Mouse (Mus musculus) midbrain, embryonic 13.5 days (tissue): Measurements from ENCODE around the gene Tsc22d4. TPM values are rescaled to one million over a fixed set of nuclear protein-coding genes. Genes with fewer than 3 reads are reported as not detected.
"Not testable (repeated sequence)": the region's sequence is repeated elsewhere in the genome, so short reads cannot be mapped to it uniquely, and the experiment has no call there.

Experiments
- ATAC-seq: fragments of 200-750 bp; cut with Nextera tagmentation; 2 replicates; pipeline ENCODE4 v1.8.0; 2017; ENCODE audit warnings: mild to moderate bottlenecking, moderate TSS enrichment, moderate library complexity
- H3K27ac ChIP-seq: fragments of 300-500 bp; sonication (generic); 2 replicates; pipeline ENCODE4 v1.5.1; 2015; ENCODE audit warnings: inconsistent platforms, mild to moderate bottlenecking, moderate library complexity
- H3K27me3 ChIP-seq: fragments of 300-500 bp; sonication (generic); 2 replicates; pipeline ENCODE4 v1.6.1; 2015; ENCODE audit warnings: mild to moderate bottlenecking, inconsistent platforms
- H3K36me3 ChIP-seq: fragments of 300-500 bp; sonication (generic); 2 replicates; pipeline ENCODE4 v1.6.1; 2015; ENCODE audit warnings: mild to moderate bottlenecking, inconsistent platforms
- H3K4me1 ChIP-seq: fragments of 300-500 bp; sonication (generic); replicated peaks from 2 replicates; pipeline ENCODE4 v1.6.1; 2015; ENCODE audit warnings: inconsistent platforms
- H3K4me2 ChIP-seq: fragments of 300-500 bp; sonication (generic); replicated peaks from 2 replicates; pipeline ENCODE4 v1.6.1; 2015; ENCODE audit warnings: moderate library complexity, mild to moderate bottlenecking, inconsistent platforms
- H3K4me3 ChIP-seq: fragments of 300-500 bp; sonication (generic); replicated peaks from 2 replicates; pipeline ENCODE4 v1.5.1; 2015; ENCODE audit warnings: mild to moderate bottlenecking, inconsistent platforms
- H3K9ac ChIP-seq: fragments of 300-500 bp; sonication (generic); replicated peaks from 2 replicates; pipeline ENCODE4 v1.6.1; 2015; ENCODE audit warnings: mild to moderate bottlenecking, inconsistent platforms
- H3K9me3 ChIP-seq: fragments of 300-500 bp; sonication (generic); 2 replicates; pipeline ENCODE4 v1.6.1; 2016; ENCODE audit warnings: mild to moderate bottlenecking, inconsistent platforms
- WGBS: fragments of 180-500 bp; shearing (Covaris S2); methylation state at CpG from one replicate; pipeline ENCODE4 v1.1.7; 2015; 5-methylcytosine and 5-hydroxymethylcytosine counted together
- polyA plus RNA-seq: library from polyadenylated mRNA; unstranded; fragments of >200 nt; fragmentation: Nextera tagmentation; extraction: Ambion mirVana; gene quantifications from 2 replicates; pipeline ENCODE4 v1.2.1, GENCODE M21; 2015

Tsc22d4 gene
- polyA plus RNA-seq, result 44.2 and 54.0 TPM in 2 replicates

DNA sequence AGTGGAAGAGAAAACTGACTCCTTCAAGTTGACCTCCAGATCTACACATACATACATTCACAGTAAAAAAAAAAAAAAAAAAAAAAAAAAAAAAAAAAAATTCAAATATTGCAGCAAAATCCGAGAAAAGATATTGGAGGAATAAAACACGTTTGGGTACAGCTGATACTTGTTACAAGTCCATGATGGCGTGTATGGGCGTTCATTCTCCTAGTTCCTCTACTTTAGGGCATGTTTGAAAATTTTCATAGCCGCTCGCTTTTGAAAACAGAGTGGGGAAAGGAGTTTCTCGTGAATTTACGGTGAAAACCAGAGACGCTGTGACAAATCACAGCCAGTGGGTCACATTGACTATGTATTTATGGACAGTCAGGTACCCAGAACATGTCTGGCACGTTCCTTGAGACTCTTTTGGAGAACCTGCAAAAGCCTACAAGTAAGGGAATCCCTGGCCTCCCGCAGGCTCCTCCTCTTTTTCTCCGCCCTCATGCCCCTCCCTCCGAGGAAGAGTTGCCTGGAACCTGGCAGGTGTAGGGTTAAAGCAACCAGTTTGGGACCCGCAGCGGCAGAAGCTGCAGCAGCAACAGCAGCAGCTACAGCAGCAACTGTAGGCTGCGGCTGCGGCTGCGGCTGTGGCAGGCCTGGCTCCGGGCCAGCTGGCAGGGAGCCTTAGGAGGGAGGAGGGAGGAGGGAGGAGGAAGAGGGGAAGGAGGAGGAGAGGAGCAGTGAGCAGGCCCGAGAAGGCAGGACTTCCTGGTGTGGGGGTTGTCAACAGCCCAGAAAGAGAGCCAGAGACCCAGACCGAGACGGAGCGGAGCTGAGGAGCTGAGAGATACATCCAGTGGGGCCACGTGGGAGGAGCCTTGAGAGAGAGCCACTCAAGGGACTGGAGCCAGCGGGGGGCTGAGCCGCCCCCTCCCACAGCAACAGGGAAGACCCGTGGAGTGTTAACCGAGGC lies at the start of gene Tsc22d4:
Tsc22d4 (plus strand) TSS at position 517 of the 958 bp plus-strand sequence.
- Histone ChIP-seq H3K4me2 (peak within 1 kb of the TSS; percentile 99), H3K4me3 (peak within 1 kb of the TSS; percentile 65), H3K27me3 (no peaks in the 10 kb centered on the region), H3K36me3 (no peaks in the 10 kb centered on the region), H3K9ac (peak within 1 kb of the TSS; percentile 83), H3K27ac (peak within 1 kb of the TSS; percentile 93), H3K4me1 (peaks cover 53% of the 10 kb centered on the region), H3K9me3 (no peaks in the 10 kb centered on the region)
- WGBS, result 6% methylated on average over 28 of the region's 28 CpGs
- ATAC-seq, result peak; percentile 83

DNA sequence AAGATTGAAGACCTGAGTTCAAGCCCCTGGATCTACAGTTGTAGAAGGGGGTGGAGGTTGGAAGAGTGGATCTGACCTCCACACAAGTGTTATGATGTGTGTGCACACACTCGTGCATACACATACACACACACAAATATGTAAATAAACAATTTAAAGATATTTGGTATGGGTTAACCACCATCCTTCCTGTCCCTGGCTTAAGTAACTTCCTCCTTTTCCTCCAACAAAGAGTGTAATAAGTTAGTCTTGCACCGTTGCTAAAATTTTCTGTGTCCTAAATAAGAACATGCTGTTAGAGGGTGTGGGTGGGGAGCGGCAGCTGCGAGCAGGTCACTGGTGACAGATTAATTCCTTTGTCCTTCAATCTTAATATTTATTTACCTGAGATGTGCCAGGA lies 49.6 kb upstream of the Tsc22d4 start:
- no peak for ATAC-seq
- no peaks in the 10 kb centered on the region for H3K4me1 ChIP-seq
- H3K9me3 ChIP-seq, result no peaks in the 10 kb centered on the region
- no peak overlapping the region for H3K4me2 ChIP-seq
- H3K36me3 ChIP-seq, result no peaks in the 10 kb centered on the region
- no peak overlapping the region for H3K9ac ChIP-seq
- no peaks in the 10 kb centered on the region for H3K27me3 ChIP-seq
- no peak overlapping the region for H3K4me3 ChIP-seq
- 95% methylated on average over 4 of the region's 4 CpGs for WGBS
- no peak overlapping the region for H3K27ac ChIP-seq

DNA sequence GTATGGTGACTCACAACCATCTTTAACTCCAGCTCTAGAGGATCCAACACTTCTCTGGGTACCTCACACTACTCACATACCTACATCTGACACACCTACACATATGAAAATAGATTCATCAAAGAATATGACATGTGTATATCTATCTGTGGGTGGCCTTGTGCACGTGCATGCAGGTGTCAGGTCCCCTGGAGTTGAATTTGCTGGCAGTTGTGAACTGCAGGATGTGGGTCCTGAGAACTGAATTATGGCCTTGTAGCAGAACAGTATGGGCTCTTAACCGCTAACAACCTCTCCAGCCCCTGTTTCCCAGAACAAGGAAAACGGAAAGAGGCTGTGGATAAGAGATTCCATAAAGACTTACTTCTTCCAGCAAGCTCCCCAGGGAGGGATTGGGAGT lies 46.5 kb upstream of the Tsc22d4 start:
- Histone ChIP-seq H3K27ac (no peak overlapping the region), H3K4me3 (no peak overlapping the region), H3K4me2 (no peak overlapping the region), H3K36me3 (no peaks in the 10 kb centered on the region), H3K9me3 (no peaks in the 10 kb centered on the region), H3K27me3 (no peaks in the 10 kb centered on the region), H3K9ac (no peak overlapping the region), H3K4me1 (no peaks in the 10 kb centered on the region)
- ATAC-seq, result no peak
- WGBS, result 76% methylated on average over 3 of the region's 3 CpGs

DNA sequence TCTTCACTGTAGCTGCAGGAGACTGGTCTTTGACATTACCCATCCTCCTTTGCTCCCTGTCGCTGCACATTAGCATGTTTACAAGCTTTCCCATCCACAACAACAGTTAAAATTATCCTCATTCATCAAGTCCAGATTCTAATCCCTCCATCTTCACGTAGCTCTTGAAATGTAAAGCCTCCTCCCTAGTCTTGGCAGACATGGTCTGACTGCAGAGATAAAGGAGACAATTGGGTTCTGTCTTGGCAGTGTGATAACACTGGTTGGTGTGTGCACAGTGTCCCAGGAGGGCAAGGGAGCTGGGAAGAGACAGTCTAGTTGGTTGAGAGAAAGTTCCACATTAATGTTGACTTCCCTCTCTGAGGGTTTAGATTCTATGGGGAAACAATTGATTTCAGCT lies 45.7 kb upstream of the Tsc22d4 start:
- ATAC-seq, result no peak
- Histone ChIP-seq H3K9me3 (no peaks in the 10 kb centered on the region), H3K36me3 (no peaks in the 10 kb centered on the region), H3K27me3 (no peaks in the 10 kb centered on the region), H3K4me1 (no peaks in the 10 kb centered on the region), H3K9ac (no peak overlapping the region), H3K4me3 (no peak overlapping the region), H3K4me2 (no peak overlapping the region), H3K27ac (no peak overlapping the region)
- 57% methylated on average over 2 of the region's 2 CpGs for WGBS

DNA sequence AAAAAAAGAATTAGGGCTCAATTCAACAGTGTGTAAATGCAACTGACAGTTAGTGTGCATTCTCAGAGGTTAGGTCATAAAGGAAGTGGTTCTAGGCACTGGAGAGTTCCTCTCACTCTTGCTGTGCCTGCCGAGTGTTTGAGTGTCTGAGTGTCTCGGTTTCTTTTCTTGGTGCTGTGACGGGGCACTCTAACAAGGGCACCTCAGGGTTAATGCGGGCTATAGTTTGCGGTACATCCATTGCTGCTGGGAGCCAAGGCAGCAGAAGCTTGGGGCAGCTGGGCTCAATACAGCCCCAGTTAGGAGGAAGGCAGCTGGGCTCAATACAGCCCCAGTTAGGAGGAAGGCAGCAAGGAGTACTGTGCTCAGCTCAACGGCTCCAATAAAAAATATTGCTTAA lies 40.3 kb upstream of the Tsc22d4 start:
- 59% methylated on average over 6 of the region's 6 CpGs for WGBS
- no peaks in the 10 kb centered on the region for H3K27me3 ChIP-seq
- peaks cover 18% of the 10 kb centered on the region for H3K4me1 ChIP-seq
- no peak overlapping the region for H3K4me3 ChIP-seq
- no peak overlapping the region for H3K27ac ChIP-seq
- H3K4me2 ChIP-seq, result no peak overlapping the region
- no peak for ATAC-seq
- H3K9ac ChIP-seq, result no peak overlapping the region
- H3K9me3 ChIP-seq, result no peaks in the 10 kb centered on the region
- H3K36me3 ChIP-seq, result no peaks in the 10 kb centered on the region

DNA sequence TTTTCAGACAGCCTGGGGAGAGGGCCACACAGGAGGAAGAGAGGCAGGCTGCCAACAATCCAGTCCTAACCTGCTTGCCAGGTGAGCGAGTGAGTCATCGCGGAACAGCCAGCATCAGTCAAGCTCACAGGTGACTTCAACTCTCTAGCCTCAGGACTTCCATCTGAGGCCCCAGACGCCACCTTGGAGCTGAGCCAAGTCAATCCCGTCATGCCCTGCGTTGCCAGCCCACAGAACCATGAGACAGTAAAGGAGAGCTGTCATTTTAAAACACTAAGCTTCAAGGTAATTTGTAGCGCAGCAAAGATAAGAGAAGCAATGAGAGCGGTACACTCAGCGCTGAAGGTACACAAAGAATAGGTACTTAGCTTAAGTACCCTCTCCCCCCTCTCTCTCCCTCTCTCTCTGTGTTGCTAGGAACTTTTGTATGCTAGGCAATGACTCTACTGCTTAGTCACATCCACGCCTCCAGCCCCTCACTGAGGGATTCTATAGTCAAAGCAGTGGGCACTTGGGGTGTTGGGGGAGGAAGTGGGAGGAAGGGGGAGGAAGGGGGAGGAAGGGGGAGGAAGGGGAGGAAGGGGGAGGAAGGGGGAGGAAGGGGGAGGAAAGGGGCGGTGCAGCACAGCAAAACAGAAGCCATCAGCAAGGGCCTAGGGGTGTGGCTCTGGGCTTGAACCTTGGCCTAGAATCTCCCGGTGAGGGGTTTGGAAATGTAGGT lies 38.5 kb upstream of the Tsc22d4 start:
- Histone ChIP-seq H3K9me3 (no peaks in the 10 kb centered on the region), H3K4me2 (0 out of 2 replicates have a peak overlapping the region, but pooled peaks have one; percentile 6), H3K9ac (no peak overlapping the region), H3K4me1 (peaks cover 18% of the 10 kb centered on the region), H3K27me3 (no peaks in the 10 kb centered on the region), H3K36me3 (no peaks in the 10 kb centered on the region), H3K4me3 (no peak overlapping the region), H3K27ac (no peak overlapping the region)
- peak; percentile 55; the same call in 1 of the 2 replicates for ATAC-seq
- WGBS, result 68% methylated on average over 12 of the region's 12 CpGs

DNA sequence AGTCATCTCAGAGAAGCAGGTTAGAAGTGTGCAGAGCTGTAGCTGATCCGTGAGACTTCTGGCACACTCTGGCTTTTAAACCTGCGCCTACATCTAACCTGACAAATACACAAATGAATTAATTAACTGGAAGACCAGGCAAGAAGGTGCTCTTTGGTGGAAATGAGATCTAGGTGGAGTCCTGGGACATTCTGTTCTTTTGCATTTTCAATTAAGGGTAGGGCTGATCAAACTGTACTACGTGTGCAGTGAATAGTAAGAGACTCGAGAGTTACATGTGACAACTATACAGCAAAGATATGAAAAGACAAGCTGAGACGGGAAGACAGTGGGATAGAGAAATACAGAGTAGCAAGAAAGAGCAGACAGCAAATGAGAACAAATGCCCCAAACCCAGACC lies 32.1 kb upstream of the Tsc22d4 start:
- H3K4me1 ChIP-seq, result no peaks in the 10 kb centered on the region
- no peak for ATAC-seq
- no peaks in the 10 kb centered on the region for H3K27me3 ChIP-seq
- H3K9me3 ChIP-seq, result no peaks in the 10 kb centered on the region
- H3K27ac ChIP-seq, result no peak overlapping the region
- WGBS, result 82% methylated on average over 5 of the region's 5 CpGs
- no peaks in the 10 kb centered on the region for H3K36me3 ChIP-seq
- H3K4me2 ChIP-seq, result no peak overlapping the region
- H3K9ac ChIP-seq, result no peak overlapping the region
- H3K4me3 ChIP-seq, result no peak overlapping the region

DNA sequence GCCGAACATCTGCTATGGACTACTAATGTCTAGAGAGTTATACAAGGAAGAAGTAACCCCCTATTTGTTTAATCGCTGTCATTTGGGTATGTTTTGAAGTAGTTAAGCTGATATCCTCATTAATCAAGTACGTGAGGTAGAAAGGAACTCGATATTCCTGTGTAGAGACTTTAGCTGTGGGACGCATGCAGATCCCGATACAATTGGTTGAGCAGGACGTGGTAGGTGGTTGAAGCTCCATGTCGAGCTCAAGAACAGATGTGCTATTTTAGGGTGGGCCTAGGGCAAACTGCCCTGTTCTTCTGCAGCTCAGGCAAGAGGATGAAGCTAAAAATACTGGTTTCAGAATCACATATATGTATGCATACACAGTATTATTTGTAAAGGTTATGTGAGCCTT lies 29.8 kb upstream of the Tsc22d4 start:
- no peak overlapping the region for H3K4me2 ChIP-seq
- no peak overlapping the region for H3K9ac ChIP-seq
- no peak overlapping the region for H3K27ac ChIP-seq
- H3K36me3 ChIP-seq, result no peaks in the 10 kb centered on the region
- H3K4me3 ChIP-seq, result no peak overlapping the region
- 86% methylated on average over 8 of the region's 8 CpGs for WGBS
- no peaks in the 10 kb centered on the region for H3K9me3 ChIP-seq
- no peak for ATAC-seq
- H3K4me1 ChIP-seq, result peaks cover 2% of the 10 kb centered on the region; the same call in 1 of the 2 replicates
- no peaks in the 10 kb centered on the region for H3K27me3 ChIP-seq

DNA sequence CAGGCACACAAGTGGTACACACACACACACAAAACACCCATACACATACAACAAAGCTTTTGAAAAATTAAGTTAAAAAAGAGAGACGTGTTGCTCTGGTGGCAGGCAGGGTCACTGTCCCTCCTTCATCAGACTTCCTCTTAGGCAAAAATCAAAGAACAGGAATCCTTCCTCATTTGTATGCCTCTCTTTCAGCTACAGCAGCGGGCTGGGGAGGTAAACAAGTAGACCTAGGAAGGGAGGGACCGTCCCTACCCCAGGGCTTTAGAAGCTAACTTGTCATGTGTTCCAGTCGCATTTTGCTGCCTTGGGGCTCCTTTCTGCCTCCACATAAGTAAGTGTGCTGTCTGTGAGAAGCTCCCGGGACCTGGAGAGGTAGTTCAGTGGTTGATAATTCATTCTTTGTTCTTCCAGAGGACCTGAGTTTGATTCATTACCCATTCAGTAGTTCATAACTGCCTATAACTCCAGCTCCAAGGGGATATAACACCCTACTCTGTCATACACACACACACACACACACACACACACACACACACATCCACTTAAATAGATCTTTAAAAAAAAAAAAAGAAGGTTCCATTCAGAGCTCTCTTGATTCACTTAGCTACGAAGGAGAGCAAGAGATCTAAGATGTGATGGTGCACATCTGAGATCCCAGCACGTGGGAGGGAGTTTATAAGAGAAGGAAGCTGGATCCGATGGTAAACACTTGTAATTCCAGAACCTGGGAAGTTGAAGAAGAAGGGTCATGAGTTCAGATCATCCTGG lies 27.3 kb upstream of the Tsc22d4 start:
- WGBS, result 68% methylated on average over 8 of the region's 8 CpGs

DNA sequence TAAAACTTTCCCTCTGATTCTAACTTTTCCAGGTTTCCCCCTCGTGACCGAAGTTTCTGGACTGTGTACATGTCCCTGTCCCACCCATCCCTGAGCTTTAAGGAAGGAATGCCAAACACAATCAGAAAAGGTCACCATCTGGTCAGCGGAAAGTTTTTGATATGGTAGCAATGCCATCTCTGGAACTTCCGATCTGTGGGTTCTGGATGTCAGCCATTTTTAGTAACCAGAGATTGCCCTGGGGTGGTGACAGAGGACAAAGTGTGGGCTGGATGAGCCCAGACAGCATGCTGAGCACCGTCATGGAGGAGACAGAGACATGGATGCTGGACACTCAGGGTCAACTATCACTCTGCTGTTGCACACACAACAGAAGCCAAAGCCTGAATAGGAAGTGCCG lies 26.4 kb upstream of the Tsc22d4 start:
- Histone ChIP-seq H3K36me3 (no peaks in the 10 kb centered on the region), H3K4me1 (peaks cover 3% of the 10 kb centered on the region; the same call in 1 of the 2 replicates), H3K27me3 (no peaks in the 10 kb centered on the region), H3K9ac (no peak overlapping the region), H3K4me3 (no peak overlapping the region), H3K27ac (no peak overlapping the region), H3K4me2 (no peak overlapping the region), H3K9me3 (no peaks in the 10 kb centered on the region)
- WGBS, result 91% methylated on average over 6 of the region's 6 CpGs
- no peak for ATAC-seq

More for the DNA sequence above, 27.3 kb upstream of the Tsc22d4 start:
- no peak for ATAC-seq
- Histone ChIP-seq H3K36me3 (no peaks in the 10 kb centered on the region), H3K9me3 (no peaks in the 10 kb centered on the region), H3K4me3 (no peak overlapping the region), H3K4me1 (peaks cover 3% of the 10 kb centered on the region; the same call in 1 of the 2 replicates), H3K9ac (no peak overlapping the region), H3K27me3 (no peaks in the 10 kb centered on the region), H3K4me2 (no peak overlapping the region), H3K27ac (no peak overlapping the region)

DNA sequence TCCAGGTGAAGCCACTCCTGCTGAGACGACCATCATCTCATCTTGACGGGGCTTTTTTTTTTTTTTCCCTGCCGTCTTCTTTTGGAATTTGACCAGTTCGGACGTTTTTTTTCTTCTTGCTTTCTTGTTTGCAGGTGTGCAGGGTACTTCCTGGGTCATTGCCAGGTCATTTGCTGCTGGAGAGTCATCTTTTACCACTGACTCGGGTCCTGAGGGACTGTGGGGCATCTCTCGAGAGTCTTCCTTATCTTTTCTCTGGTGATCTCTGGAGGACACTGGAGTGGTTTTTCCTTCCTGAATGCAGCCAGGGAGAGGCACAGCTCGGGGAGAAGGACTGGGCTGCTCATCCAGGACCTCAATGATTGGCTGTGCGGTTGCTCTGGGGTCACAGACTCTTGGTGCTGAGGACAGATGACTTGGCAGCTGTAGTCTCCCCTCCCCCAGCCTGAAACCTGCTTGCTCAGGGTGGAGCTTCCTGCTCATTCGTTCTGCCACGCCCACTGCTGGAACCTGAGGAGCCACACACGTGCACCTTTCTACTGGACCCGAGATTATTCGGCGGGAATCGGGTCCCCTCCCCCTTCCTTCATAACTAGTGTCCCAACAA lies 24.9 kb upstream of the Tsc22d4 start:
- not testable (repeated sequence) for H3K4me3 ChIP-seq, H3K4me1 ChIP-seq, H3K36me3 ChIP-seq, ATAC-seq, H3K9me3 ChIP-seq, H3K27me3 ChIP-seq, H3K9ac ChIP-seq, H3K27ac ChIP-seq
- WGBS, result 35% methylated on average over 10 of the region's 16 CpGs
- H3K4me2 ChIP-seq, result peak overlapping the region; percentile 33
